In genomic region chr11:54907259-54907658, GRCm38 (mm10) we compare ENCODE assay signal across 22 mouse cellular contexts.
"Had no signal": no experiment of that assay in that cellular context is flagged by ENCODE, and none has a peak within 500 bp of the region (broad histone marks: within the 10 kb centered on the region; RNA-seq: fewer than 3 reads in every experiment).

No protein-coding gene starts in this region.

- H3K9ac ChIP-seq: forebrain, embryonic 15.5 days; forebrain, postnatal 0 days; heart, embryonic 12.5 days; hindbrain, embryonic 12.5 days; hindbrain, embryonic 15.5 days; limb, embryonic 12.5 days; liver, embryonic 13.5 days; liver, embryonic 15.5 days; liver, postnatal 0 days had no signal

- H3K36me3 ChIP-seq: forebrain, embryonic 15.5 days had no signal

- H3K27ac ChIP-seq: forebrain, embryonic 15.5 days; hindbrain, embryonic 10.5 days; hindbrain, embryonic 12.5 days; hindbrain, embryonic 15.5 days; hindbrain, postnatal 0 days; layer of hippocampus, adult 2 months; left cerebral cortex, adult 2 months; limb, embryonic 10.5 days; limb, embryonic 12.5 days; liver, embryonic 13.5 days; liver, embryonic 15.5 days had no signal

- H3K4me2 ChIP-seq: forebrain, embryonic 15.5 days; heart, embryonic 12.5 days; hindbrain, embryonic 12.5 days; hindbrain, embryonic 15.5 days; limb, embryonic 12.5 days; liver, embryonic 13.5 days; liver, embryonic 15.5 days had no signal

- H3K4me3 ChIP-seq: forebrain, embryonic 15.5 days; heart, embryonic 10.5 days; heart, embryonic 12.5 days; hindbrain, embryonic 10.5 days; hindbrain, embryonic 12.5 days; hindbrain, embryonic 15.5 days; layer of hippocampus, adult 2 months; left cerebral cortex, adult 2 months; limb, embryonic 10.5 days; limb, embryonic 12.5 days; liver, embryonic 13.5 days; liver, embryonic 15.5 days had no signal

- H3K9me3 ChIP-seq: forebrain, embryonic 15.5 days; heart, embryonic 10.5 days; heart, embryonic 12.5 days; hindbrain, embryonic 10.5 days; hindbrain, embryonic 12.5 days; hindbrain, embryonic 15.5 days; limb, embryonic 10.5 days; limb, embryonic 12.5 days; liver, embryonic 13.5 days; liver, embryonic 15.5 days had no signal

- H3K27me3 ChIP-seq: forebrain, embryonic 15.5 days; heart, embryonic 12.5 days; hindbrain, embryonic 12.5 days; hindbrain, embryonic 15.5 days had no signal

- DNase-seq: forebrain, postnatal 0 days; gastrocnemius, postnatal 25 days; heart, adult 18-20 months; heart, postnatal 10 days; heart, postnatal 4 days; kidney, postnatal 10 days; kidney, postnatal 4 days; liver; liver, embryonic 13.5 days; liver, postnatal 0 days had no signal

- ATAC-seq: forebrain, embryonic 15.5 days; forebrain, postnatal 0 days; hindbrain, postnatal 0 days; liver, postnatal 0 days had no signal
